Mouse (Mus musculus) yolk sac, embryonic 10.5 days (tissue): Measurements from ENCODE around the gene Kyat3.
A peak's percentile ranks its signal among the peaks of the same experiment; 100 is the strongest.
"Not testable (repeated sequence)": the region's sequence is repeated elsewhere in the genome, so short reads cannot be mapped to it uniquely, and the experiment has no call there.

ENCODE experiments used
- DNase-seq: peaks from one replicate; pipeline ENCODE4 v3.0.0-alpha.2; 2017; ENCODE audit warnings: low spot score

Gene Kyat3

GRCm38 (mm10) chr3:142700442-142701322, at the start of gene Kyat3:
TSS of gene Kyat3 (plus strand) at chr3:142701051.
- peak; percentile 94 for DNase-seq

- DNase-seq, result no peak
Observed at GRCm38 (mm10) chr3:142664723-142665122, 36.1 kb upstream of the Kyat3 start.

- no peak for DNase-seq
Observed at GRCm38 (mm10) chr3:142674607-142675006, 26.2 kb upstream of the Kyat3 start.

GRCm38 (mm10) chr3:142687939-142688338, 12.9 kb upstream of the Kyat3 start:
- DNase-seq, result no peak

GRCm38 (mm10) chr3:142688353-142688752, 12.5 kb upstream of the Kyat3 start:
- DNase-seq, result no peak

- DNase-seq, result no peak
Observed at GRCm38 (mm10) chr3:142696517-142696916, 4.3 kb upstream of the Kyat3 start.

- DNase-seq, result no peak
Observed at GRCm38 (mm10) chr3:142701407-142701989, 647 bp downstream of the Kyat3 start.

GRCm38 (mm10) chr3:142706581-142707444, 6.0 kb downstream of the Kyat3 start:
- peak; percentile 47 for DNase-seq

GRCm38 (mm10) chr3:142708181-142708848, 7.5 kb downstream of the Kyat3 start:
- not testable (repeated sequence) for DNase-seq

GRCm38 (mm10) chr3:142708849-142709419, 8.1 kb downstream of the Kyat3 start:
- DNase-seq, result peak; percentile 62

- DNase-seq, result peak; percentile 58
Observed at GRCm38 (mm10) chr3:142710360-142711007, 9.6 kb downstream of the Kyat3 start.

GRCm38 (mm10) chr3:142711372-142711771, 10.5 kb downstream of the Kyat3 start:
- DNase-seq, result no peak

GRCm38 (mm10) chr3:142712401-142713040, 11.7 kb downstream of the Kyat3 start:
- DNase-seq, result not testable (repeated sequence)

GRCm38 (mm10) chr3:142725481-142725880, 24.6 kb downstream of the Kyat3 start:
- DNase-seq, result no peak

- DNase-seq, result no peak
Observed at GRCm38 (mm10) chr3:142725969-142726672, 25.3 kb downstream of the Kyat3 start.

GRCm38 (mm10) chr3:142734291-142734690, 33.4 kb downstream of the Kyat3 start:
- DNase-seq, result no peak

GRCm38 (mm10) chr3:142740896-142741295, 40.0 kb downstream of the Kyat3 start:
- no peak for DNase-seq

- peak; percentile 70 for DNase-seq
Observed at GRCm38 (mm10) chr3:142743973-142744898, 43.4 kb downstream of the Kyat3 start.

GRCm38 (mm10) chr3:142745076-142745475, 44.2 kb downstream of the Kyat3 start:
- no peak for DNase-seq
